Mouse (Mus musculus) frontal cortex, postnatal 14 days (tissue): ENCODE data around the gene Tnpo3.

Experiments used
- DNase-seq, 2 experiments: peaks; one replicate each; pipeline ENCODE4 v3.0.0; 2022; ENCODE audit warnings: low spot score in 2 of 2

The Tnpo3 gene

GRCm38 (mm10) chr6:29528165-29528505, 81.6 kb downstream of the Tnpo3 start:
- DNase-seq: no peak

- DNase-seq: no peak
Observed at GRCm38 (mm10) chr6:29527361-29528164, 82.1 kb downstream of the Tnpo3 start.

DNA sequence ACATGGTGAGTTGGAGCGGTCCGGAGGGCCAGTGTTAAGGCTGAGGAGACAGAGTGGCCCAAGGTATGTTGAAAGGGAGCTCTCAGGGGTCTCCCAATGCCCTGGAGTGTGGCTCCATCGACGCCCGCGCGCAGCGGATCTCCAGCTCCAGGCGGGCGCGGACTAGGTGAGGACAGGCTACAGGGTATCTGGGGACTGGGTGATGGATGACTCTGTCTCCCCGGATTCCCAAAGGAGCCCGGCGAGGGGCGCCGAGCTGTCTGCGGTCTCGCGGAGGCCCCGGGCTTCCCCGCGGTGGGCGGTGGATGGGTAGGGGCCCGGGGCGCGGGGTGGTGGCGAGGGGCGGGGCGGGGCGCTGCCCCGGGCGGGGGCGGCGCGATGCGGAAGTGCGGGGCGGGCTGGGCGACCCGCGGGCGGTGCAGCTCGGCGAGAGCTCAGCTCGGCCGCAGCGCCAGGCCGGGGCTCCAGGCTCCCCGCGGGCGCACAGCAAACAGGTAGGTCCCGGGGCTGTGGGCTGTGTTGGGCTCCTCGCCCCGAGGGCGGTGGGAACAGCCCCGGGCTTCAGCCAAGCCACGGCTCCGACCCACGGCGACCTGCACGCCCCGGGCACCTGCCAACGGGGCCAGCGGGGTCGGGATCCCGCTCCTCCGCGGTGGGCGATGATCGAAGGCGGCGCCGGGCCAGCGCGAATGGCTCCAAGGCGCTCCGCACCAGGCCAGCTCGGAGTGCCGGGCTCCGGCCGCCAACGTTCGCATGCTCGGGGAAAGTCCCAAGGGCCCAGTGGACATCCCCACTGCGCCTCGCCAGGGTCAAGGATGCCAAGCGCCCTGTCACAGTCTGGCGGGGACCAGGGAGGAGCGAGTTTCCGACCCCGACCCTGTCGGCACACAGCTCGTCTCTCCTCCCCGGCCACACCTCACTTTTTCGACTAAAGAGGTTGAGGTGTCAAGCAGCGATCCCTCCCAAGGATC, 83.1 kb downstream of the Tnpo3 start, which contains the start of gene Irf5:
Irf5 (plus strand) TSS at position 345 of the 971 bp plus-strand sequence.
- DNase-seq: no peak

DNA sequence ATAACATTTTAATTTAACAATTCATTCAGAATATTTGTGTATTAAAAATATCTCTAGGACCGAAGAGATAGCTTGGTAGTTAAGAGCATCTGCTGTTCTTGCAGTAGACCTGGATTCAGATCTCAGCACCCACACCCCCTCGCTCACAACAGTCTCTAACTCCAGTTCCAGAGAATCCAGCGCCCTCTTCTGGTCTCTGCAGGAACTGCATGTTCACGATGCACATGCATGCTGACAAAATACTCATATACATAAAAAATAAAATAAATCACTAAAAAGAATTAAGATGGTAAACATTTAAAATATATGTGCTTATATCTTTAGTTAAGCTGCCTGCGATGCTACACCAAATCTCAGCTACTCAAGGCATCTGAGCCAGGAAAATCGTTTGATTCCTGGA, 84.4 kb downstream of the Tnpo3 start:
- no peak for DNase-seq

- DNase-seq: no peak
Observed at GRCm38 (mm10) chr6:29524034-29524489, 85.6 kb downstream of the Tnpo3 start.

- DNase-seq: no peak
Observed at GRCm38 (mm10) chr6:29523301-29524033, 86.2 kb downstream of the Tnpo3 start.

- no peak for DNase-seq
Observed at GRCm38 (mm10) chr6:29522626-29523300, 86.9 kb downstream of the Tnpo3 start.

DNA sequence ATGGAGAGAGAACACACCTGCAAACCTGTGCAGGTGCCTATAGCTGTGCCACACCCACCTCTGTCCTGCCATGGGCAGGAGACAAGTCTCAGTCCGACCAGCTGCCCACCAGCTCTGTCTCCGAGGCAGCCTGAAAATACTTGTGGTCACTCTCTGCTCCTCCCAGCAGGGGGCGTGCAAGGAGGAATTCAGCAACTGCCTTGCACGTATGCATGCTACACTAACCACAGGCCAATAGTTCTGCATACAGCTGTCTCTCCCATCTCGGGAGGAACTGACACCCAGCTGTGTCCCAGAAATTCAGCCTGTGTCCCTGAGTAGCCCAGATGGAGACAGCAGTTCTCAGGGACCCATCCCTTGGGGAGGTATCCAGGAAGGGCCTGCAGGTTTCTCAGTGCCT, 92.5 kb downstream of the Tnpo3 start:
- peak; percentile 36 to 45 for DNase-seq

- no peak for DNase-seq
Observed at GRCm38 (mm10) chr6:29513284-29513683, 96.4 kb downstream of the Tnpo3 start.

DNA sequence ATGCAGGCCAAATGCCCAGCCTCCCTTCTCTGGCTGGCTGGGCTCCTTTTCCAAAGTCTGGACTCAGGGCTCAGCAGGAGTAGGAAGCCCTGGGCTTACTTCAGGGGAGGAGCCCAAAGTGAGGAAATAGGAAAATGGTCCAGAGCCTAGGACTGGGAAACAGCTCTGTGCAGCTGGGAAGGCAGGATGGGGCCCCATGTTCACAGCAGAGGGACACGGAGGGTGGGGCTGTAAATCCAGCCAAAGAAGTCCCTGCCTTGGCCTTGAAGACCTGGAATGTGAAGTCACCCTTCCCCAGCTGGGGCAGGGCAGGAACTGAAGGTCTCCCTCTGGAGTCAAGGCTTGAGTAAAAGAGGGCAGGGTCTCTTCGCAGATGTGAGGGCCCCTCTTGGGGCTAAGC, 100.6 kb downstream of the Tnpo3 start:
- DNase-seq: no peak

GRCm38 (mm10) chr6:29507447-29508309, 102.0 kb downstream of the Tnpo3 start, which contains the start of gene Kcp:
Gene Kcp (minus strand): TSS chr6:29507952.
- no peak for DNase-seq

GRCm38 (mm10) chr6:29506834-29507233, 102.9 kb downstream of the Tnpo3 start:
- no peak for DNase-seq

- no peak for DNase-seq
Observed at GRCm38 (mm10) chr6:29505493-29505892, 104.2 kb downstream of the Tnpo3 start.

GRCm38 (mm10) chr6:29501599-29501998, 108.1 kb downstream of the Tnpo3 start:
- DNase-seq: no peak

GRCm38 (mm10) chr6:29500810-29501209, 108.9 kb downstream of the Tnpo3 start:
- no peak for DNase-seq

DNA sequence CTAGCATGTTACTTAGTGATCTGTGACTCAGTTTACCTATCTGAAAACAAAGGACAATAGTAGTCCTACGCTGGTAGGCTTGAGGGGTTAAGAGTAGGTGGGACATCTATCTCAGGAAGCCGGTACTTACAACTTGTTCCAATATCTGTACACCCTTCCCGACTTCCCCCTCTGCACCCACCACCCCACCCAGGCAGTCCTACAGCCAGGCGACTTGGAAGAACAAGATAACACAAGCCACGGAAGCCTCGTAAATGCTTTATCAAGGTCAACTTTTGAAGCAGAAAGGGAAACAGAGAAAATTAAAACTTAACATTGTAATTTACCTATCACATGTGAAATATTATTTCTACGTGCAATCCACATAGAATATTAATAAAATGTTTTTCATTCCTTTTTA, 109.5 kb downstream of the Tnpo3 start:
- DNase-seq: no peak

DNA sequence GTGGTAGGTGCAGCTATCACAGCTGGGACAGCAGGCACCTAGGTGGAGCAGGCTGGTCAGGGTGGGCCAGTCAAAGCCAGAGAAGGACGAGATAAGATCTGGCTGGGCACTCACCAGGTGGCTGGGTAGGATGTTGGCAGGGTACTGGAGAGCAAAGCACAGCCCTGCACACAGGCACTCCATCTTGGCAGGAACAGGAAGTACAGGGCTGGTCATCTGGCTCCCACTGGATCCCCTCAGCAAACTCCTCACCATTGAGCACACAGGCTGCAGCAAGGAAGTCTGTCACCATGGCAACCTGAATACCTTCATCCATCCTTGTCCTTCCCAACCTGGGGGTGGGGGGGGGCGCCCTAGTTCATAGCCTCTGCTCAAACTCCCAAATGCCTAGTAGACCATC, 111.9 kb downstream of the Tnpo3 start:
- no peak for DNase-seq

- DNase-seq: no peak
Observed at GRCm38 (mm10) chr6:29496270-29496669, 113.4 kb downstream of the Tnpo3 start.

- no peak for DNase-seq
Observed at GRCm38 (mm10) chr6:29494101-29494500, 115.6 kb downstream of the Tnpo3 start.
